Mouse (Mus musculus): ENCODE results near the gene Fam129c.

Fam129c gene

DNA sequence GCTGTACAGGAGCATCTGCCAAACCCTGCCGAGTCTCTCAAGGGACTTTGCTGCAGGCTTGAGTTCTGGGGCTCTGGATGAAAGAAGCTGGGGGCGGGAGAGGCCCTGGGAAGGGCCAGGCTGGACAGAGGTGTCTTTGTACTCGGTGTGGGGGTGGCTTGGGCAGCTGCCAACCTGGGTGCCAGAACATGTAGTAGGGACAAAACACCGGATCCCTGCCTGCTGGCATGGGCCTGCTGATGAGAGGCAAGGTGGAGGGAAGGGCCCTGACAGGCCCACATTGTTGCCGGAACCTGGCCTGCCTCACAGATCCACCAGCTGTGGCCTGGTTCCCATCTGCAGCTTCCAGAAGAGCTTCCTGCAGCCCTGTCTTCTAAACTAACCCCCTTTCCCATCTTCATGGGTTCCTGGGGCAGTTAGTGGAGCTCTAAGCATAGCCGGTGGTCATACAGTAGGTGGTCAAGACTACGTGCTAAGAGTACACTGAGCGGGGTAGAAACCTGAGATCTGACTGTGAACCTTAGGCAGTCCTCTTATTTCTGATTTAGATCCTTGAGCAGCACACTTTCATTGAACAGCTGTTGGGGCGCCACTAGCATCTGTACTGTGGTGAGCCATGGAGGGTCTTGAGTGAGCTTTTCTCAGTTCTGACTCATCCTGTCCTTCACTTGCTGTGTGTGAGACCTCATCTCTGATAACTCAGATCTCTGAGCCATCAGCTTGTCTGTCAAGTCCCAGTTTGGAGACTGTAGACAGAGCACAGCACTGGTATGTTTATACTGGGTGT, 24.4 kb upstream of the Fam129c start:
- DNase-seq (ENCODE audit: extremely low spot score, low read depth, low spot score), result no peak

DNA sequence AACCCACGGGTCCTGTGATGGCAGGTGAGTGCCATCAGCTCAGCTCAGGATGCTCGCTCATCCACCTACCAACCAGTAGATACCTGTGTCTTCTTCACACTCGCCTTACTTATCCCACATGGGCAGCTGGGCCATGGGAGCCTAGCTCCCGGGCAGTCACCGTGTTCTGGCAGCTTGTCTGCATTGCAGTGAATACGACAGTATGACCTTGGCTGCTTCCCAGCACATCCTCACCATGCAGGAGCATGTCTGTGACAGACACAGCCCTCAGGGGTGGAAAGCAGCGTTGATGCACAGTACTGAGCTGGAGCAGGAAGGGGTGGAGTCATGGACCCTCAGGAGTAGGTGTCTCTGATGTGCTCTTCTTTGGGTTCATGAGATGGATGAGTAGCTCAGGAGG, 23.0 kb upstream of the Fam129c start:
- DNase-seq (ENCODE audit: extremely low spot score, low read depth, low spot score), result no peak

DNA sequence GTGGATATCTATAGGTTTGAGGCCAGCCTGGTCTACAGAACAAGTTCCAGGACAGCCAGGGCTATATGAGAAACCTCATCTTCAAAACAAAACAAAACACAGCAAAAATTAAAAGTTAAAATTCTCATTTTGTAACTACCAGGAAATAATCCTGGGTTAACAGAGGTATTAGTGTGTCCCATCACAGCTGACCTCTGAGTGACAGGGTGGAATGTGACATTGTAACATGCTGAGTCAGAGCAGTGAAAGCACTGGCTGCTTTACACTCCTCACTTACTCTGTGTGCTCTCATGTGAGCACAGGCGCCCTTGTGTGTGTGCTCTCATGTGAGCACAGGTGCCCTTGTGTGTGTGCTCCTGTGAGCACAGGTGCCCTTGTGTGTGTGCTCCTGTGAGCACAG, 22.4 kb upstream of the Fam129c start:
- no peak for DNase-seq (ENCODE audit: extremely low spot score, low read depth, low spot score)

DNA sequence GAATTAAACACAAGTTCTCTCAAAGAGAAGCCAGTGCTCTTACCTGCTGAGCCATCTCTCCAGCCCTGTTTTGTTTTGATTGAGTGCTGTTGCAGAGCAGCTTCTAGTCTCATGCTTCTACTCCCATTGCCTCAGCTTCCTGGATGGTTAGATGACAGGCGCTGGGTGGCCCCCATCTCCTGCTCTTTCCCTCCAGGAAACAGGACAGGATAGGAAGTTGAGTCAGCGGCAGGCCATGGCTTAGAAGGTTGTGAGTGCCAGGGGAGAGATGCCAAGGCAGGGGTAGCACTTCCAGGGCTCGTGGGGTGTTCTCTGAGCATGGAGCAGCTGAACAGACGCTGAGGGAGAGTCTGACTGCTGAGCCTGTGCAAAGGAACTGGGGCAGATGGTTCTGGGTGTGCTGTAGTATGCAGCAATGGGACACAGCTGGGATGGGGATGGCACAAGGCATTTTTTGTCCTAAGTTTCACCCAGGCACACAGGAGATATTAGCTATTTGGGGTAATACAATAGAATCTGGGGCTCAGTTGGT, 19.5 kb upstream of the Fam129c start:
- DNase-seq (ENCODE audit: extremely low spot score, low read depth, low spot score), result no peak

DNA sequence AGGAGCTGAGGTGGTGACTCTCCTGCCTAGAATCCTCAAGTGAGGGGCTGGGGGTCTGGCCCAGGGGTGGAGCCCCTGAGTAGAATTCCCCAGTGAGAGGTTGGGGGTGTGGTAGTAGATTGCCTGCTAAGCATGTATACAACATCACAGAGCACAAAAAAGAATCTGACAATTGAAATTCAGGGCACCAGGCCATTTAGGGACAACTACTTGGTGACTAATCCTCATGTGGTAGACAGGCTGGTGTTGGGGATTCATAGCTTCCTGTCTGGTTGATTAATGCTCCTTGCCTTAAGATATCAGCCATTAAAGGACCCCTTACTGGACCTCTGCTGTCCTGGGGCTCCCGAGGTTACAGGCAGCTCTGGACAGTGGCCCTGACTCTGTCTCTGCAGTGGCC, 18.4 kb upstream of the Fam129c start:
- no peak for DNase-seq (ENCODE audit: extremely low spot score, low read depth, low spot score)

DNA sequence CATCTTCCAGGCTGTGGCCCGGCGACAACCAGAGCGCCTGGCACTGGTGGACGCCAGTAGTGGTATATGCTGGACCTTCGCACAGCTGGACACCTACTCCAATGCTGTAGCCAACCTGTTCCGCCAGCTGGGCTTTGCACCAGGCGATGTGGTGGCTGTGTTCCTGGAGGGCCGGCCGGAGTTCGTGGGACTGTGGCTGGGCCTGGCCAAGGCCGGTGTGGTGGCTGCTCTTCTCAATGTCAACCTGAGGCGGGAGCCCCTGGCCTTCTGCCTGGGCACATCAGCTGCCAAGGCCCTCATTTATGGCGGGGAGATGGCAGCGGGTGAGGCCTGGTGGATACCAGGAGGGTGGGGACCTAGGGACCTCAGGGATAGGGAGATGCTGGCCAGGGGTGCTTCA, 18.0 kb upstream of the Fam129c start:
- no peak for DNase-seq (ENCODE audit: extremely low spot score, low read depth, low spot score)

DNA sequence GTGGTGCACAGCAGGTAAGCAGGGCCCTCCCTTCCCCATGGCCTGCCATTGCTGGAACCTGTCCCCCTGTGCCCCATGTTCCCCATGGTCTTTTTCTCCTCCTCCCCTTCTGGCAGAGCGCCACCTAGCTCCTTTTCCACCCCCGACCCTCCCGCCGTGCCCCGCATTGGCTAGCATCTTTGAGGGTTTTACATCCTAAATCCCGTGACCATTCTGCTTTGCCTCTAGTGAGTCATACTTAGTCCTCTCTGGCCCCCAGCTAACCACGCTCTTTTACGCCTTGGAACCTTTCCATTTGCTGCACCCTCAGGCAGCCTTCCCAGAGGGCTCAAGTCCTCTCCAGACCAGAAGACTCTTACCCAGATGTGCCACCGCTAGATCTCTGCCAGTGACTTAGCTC, 17.2 kb upstream of the Fam129c start:
- DNase-seq (ENCODE audit: extremely low spot score, low read depth, low spot score), result no peak

DNA sequence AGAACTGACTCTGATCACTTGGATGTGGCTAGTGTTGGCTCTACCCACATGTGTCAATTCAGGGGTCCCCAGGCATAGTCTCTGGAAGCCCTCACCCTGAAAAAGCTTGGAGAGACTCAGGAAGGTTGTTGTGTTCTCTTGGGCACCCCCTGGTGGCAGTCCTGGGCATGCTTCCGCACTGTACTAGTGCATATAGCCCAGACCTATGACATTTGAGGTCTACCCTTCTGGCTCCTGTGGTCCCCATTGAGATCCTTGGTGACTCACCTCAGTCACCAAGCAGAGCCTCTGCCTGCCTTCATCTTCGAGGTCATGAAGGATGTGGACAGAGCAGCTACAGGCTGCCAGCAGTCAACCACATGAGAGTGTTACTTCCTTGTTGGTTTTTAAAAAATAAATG, 10.6 kb upstream of the Fam129c start:
- DNase-seq (ENCODE audit: extremely low spot score, low read depth, low spot score), result no peak

DNA sequence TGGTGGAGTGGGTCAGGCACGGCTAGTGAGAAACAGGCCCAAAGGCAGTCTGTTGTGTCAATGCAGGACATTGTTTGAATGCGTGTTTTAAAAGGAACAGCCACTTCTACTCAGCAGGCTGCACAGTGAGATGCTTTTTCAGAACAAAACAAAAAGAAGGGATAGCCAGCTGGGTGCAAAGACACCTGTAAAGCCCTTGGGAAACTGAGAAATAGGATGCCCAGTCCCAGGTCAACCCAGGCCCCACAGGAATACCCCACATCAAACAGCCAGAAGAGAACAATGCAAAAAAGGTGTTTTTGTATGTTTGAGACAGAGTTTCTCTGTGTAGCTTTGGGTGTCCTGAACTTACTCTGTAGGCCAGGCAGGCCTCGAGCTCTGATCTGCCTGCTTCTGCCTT, 8.7 kb upstream of the Fam129c start:
- DNase-seq (ENCODE audit: extremely low spot score, low read depth, low spot score), result no peak

DNA sequence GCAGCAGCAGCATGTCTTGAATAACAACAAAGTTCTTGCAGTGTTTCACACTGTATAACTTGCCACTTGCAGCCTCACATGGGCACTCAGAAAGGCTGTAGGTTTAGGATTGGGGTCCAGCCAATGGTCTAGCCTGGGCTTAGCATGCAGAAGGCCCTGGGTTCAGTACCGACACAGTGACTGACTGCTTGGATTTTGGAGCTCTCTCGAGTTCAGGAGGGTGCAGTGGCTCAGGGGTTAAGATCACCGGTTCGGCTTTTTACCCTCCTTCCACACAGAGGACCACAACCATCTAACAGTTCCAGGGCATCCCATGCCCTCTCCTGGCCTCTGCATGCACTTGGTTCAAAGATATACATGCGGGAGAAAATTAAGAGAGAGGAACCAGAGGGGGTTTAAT, 6.4 kb upstream of the Fam129c start:
- no peak for DNase-seq (ENCODE audit: extremely low spot score, low read depth, low spot score)

DNA sequence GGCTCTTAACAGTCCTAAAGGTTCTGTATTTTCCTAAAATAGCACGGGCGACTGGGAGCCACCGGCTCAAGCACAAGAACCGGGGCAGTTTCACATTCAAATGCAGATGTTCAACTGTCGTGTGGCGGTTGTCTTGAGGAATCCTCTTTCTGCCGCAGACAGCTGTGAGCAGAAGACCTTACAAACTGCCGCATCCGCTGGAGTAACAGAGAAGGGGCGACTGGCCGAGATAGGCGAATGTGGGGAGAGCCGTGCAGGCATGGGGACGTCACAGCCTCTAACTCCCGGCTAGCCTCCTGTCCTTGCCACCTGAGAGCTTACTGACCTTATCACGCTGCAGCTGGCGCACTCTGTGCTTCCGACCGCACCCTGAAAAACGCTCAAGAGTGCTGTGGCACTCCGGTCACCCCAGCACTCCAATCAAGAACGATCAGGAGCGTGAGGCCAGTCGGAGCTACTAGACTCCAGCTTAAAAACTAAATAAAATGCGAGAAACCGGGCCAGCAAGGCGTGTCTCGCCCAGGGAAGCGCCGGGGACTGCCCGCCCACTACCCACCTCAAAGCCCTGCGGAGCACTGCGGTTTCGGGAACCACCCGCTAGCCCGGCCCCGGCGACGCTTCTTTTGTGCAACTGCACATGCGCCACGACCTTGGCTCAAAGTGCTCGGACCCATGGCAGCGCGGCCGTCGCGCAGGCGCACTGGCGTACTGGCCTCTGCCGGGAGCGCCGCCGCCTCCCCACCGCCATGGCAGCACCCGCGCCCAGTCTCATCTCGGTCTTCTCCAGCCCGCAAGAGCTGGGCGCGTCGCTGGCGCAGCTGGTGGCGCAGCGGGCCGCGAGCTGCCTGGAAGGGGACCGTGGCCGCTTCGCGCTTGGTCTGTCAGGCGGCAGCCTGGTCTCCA, 5.7 kb upstream of the Fam129c start, which contains the start of gene Pgls:
Gene Pgls, plus strand, starts transcription at position 706 of the 903 bp plus-strand sequence.
- DNase-seq (ENCODE audit: extremely low spot score, low read depth, low spot score), result no peak

DNA sequence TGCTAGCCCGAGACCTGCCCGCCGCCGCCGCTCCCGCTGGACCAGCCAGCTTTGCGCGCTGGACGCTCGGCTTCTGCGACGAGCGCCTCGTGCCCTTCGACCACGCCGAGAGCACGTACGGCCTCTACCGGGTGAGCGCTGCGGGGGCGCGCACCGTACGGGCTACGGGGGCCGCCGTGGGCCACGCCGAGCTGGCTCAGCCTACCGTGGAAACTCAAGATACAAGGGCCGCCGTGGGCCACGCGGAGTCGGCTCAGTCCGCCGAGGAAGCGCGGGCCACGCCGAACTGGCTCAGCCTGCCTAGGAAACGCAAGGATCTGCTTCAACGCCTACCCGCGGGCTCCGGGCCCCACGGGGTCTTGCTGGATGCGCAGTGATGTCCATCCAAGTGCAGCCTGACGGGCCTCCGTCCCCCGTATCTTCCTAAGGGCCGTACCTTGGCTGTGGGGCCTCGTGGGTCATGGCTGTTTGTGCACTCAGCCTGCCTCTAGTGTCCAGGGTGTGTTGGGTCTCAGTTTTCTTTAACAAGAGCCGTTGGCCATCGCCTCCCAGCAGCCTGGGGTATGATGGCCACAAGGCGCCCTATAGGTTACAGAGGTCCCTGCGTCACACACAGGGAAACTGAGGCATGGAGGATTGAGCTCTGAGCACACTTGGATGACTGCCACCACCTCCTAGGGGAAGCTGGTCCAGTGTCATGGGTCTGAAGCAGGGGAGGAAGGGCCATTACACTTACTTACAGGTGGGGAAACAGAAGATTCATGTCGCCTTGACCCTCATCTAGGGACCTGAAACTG, 4.9 kb upstream of the Fam129c start:
- no peak for DNase-seq (ENCODE audit: extremely low spot score, low read depth, low spot score)

DNA sequence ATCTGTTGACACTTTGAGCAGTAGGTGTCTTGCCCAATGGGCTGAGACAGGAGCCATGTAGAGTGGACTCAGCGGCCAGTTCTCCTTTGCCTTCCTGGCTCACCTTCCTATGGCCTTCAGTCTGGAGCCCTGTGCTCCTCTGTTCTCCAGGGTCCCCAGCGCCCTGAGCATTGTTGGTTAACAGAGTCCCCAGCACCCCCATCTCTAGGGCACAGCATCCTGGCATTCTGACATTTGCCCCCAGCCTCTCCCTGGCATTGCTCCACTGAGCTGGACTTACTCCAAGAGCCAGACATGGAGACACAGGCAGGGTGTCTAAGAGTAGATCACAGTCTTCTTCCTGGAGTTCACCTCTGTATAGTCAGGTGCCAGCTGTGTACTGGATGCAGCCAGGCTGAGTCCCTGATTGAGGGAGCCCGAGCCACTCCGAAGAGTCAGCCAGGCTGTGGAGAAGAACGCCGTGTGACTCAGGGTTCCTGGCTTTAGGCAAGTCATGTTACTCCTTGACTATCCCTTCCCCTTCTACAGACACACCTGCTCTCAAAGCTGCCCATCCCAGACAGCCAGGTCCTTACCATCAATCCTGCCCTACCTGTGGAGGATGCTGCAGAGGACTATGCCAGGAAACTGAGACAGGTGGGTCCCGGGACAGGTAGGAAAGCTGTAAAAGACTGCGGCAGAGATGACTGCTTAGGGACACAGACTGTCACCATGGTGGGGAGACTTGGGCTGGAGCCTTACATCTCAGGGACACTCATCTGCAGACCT, 3.7 kb upstream of the Fam129c start:
- no peak for DNase-seq (ENCODE audit: extremely low spot score, low read depth, low spot score)

DNA sequence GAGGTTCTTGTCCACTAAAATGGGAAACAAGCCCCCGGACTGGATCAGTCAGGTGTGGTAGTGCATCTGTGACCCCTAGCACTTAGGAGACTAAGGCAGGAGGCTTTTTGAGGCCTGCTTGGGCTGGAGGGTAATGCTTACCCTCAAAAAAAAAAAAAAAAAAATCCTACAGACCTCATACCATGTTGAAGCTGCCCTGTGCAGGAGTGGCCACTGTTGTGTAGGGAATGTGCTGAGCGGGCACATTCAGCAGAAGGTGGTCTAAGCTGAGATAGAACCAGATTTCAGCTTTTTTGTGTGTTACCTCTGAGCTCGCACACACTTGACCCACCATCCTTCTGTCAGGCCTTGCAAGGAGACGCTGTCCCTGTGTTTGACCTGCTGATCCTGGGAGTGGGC, 3.1 kb upstream of the Fam129c start:
- no peak for DNase-seq (ENCODE audit: extremely low spot score, low read depth, low spot score)

DNA sequence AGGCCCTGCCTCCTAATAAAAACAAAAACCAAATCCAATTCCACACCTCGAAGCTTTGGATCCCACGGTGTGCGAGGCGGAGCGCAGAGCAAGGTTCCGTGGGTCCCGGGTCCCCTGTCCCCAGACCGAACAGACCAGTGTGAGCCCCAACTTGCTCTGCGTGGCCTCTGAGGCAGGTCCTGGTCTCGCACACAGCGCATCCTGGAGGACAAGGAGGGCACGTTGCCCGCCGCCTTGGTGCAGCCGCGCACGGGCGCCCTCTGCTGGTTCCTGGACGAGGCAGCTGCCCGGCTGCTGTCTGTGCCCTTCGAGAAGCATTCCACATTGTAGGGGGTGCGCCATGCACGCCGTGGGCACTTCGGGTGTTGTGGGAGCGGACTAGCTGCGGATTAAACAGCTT, 1.6 kb upstream of the Fam129c start:
- no peak for DNase-seq (ENCODE audit: extremely low spot score, low read depth, low spot score)

DNA sequence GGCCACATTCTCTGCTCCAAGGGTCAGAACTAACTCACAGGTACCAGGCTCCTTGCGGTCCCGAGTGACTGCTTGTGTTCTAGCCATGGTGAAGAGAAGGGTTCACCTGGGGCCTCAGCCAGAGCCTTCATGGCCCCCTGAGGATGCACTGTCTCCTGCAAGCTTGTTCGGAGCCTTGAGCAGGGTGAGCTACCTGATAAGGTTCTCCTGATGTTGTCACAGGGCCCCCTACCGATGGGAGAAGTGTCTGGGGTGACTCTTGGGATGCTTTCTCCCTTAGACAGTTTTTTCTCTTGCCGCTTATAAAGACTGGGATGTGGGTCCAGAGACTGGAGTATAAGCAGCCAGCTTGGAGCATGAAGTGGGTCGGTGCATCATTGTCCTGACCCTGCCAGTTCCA, 1.1 kb upstream of the Fam129c start:
- no peak for DNase-seq (ENCODE audit: extremely low spot score, low read depth, low spot score)

DNA sequence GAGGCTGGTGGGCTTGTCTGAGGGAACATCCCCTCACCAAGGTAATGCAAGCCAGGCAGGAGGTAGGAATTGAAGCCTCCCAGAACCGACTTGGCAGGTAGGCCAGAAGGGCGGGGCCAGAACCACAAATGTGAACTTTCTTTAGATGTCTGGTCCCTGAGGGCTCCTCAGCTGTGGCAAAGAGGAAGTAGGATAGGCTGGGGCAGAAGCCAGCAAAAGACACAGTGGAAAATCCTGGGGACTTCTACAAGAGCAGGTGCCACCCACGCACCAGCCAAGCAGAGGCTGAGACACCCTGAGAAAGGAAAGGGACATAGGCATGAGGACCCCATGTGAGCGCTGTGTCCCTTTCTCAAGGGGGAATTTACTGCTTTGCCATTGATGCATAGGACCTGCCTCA, 650 bp upstream of the Fam129c start:
- no peak for DNase-seq (ENCODE audit: extremely low spot score, low read depth, low spot score)

DNA sequence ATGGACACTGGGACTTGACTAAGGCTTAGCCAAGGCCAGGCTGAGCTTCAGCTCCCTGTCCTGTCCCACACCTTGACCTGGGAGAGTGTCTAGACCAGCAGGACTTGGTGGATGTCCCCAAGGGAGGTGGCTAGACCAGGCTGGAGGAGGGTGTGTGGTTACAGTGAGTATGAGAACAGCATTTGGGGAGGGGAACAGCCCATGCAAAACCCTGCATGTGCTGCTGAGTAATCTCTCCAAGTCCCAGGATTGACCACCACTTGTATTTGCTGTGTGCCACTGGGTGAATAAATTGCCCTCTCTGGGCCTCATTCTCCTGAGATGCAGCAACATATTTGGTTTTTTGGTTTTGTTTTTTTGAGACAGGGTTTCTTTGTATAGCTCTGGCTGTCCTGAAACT, 927 bp downstream of the Fam129c start:
- no peak for DNase-seq (ENCODE audit: extremely low spot score, low read depth, low spot score)

DNA sequence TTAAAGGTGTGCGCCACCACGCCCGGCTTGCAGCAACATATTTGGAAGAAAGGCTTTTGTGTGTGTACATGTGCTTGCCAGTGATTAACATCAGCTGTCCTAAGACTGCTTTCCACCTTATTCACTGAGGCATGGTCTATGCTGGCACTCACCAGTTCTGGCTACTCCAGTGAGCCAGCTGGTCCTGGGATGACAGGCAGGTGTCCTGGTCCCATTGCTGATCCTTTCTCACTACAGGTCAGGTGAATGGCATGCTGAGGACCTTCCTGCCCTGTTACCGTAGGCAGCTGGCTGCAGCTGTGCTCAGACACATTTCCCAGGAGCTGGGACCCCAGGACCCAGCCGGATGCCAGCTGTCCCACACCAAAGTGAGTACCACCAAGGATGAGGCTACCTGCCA, 1.4 kb downstream of the Fam129c start:
- DNase-seq (ENCODE audit: extremely low spot score, low read depth, low spot score), result no peak

DNA sequence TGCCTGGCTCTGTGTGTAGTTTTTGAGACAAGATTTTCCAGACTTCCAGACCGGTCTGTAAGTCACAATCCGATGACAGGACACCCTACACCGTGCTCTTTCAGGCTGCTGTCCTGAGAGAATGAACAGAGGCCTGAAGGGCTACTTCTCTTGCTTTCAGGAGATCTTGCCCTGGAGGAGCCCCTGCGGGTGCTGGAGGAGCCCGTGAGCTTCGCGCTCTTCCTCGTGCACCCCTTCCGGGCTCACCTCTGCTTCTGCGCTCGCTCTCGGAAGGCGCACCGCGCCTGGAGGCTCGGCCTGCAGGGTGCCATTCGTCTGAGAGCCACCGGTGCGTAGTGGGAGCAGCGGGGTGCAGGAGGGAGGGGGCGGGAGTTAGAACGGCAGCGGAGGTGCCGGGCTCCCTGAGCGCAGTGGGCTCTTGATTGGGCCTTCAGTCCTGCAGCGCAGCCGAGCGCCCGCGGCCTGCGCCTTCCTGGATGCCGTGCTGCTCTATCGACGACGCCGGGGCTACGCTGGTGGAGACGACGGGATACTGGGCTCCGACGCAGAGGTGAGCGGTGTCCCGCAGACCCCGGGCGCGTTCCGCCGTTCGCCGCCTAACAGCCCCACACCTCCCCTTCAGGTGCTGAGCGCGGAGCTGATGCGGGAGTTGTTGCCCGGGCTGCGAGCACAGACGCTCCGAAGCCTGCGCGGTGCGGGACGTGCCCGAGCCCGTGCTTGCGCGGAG, 4.7 kb downstream of the Fam129c start:
- no peak for DNase-seq (ENCODE audit: extremely low spot score, low read depth, low spot score)
